Mouse (Mus musculus): Measurements from ENCODE around the gene Fip1l1. TPM values are rescaled to one million over a fixed set of nuclear protein-coding genes. Genes with fewer than 3 reads are reported as not detected.

Gene Fip1l1
- 18.1 and 18.7 TPM in 2 replicates for polyA plus RNA-seq (2012; rRNA removed)

- H3K4me1 ChIP-seq (ENCODE audit: control insufficient read depth, insufficient read depth, low read length): peaks cover 8% of the 10 kb centered on the region
- H3K36me3 ChIP-seq (ENCODE audit: control insufficient read depth, insufficient read depth, low read length): no peaks in the 10 kb centered on the region
- H3K27ac ChIP-seq (ENCODE audit: control insufficient read depth, insufficient read depth, low read depth, low read length): peak within 1 kb of the TSS; percentile 92
- peak; percentile 94 for TF ChIP-seq POLR2A (IDR thresholded peaks at IDR 0.05; ENCODE audit: control insufficient read depth, low read depth, low read length)
- no peak for TF ChIP-seq CTCF (IDR thresholded peaks at IDR 0.05; ENCODE audit: control insufficient read depth, insufficient read depth, insufficient replicate concordance, low read depth, low read length)
- peak within 1 kb of the TSS; percentile 95 for H3K4me3 ChIP-seq (ENCODE audit: control insufficient read depth, low read depth, low read length)
- no peaks in the 10 kb centered on the region for H3K27me3 ChIP-seq (ENCODE audit: control insufficient read depth, insufficient read depth, low read length)
These were observed at the start of gene Fip1l1 for GRCm38 (mm10) chr5:74535240-74536021. TSS of gene Fip1l1 (plus strand) at chr5:74535449.

- no peak for TF ChIP-seq POLR2A (IDR thresholded peaks at IDR 0.05; ENCODE audit: control insufficient read depth, low read depth, low read length)
- TF ChIP-seq CTCF (IDR thresholded peaks at IDR 0.05; ENCODE audit: control insufficient read depth, insufficient read depth, insufficient replicate concordance, low read depth, low read length): no peak
- Histone ChIP-seq H3K4me1 (ENCODE audit: control insufficient read depth, insufficient read depth, low read length) (no peaks in the 10 kb centered on the region), H3K4me3 (ENCODE audit: control insufficient read depth, low read depth, low read length) (no peak overlapping the region), H3K36me3 (ENCODE audit: control insufficient read depth, insufficient read depth, low read length) (no peaks in the 10 kb centered on the region), H3K27me3 (ENCODE audit: control insufficient read depth, insufficient read depth, low read length) (no peaks in the 10 kb centered on the region), H3K27ac (ENCODE audit: control insufficient read depth, insufficient read depth, low read depth, low read length) (no peak overlapping the region)
These were observed 42.5 kb upstream of the Fip1l1 start for GRCm38 (mm10) chr5:74492705-74493104.

- no peak for TF ChIP-seq CTCF (IDR thresholded peaks at IDR 0.05; ENCODE audit: control insufficient read depth, insufficient read depth, insufficient replicate concordance, low read depth, low read length)
- no peak for TF ChIP-seq POLR2A (IDR thresholded peaks at IDR 0.05; ENCODE audit: control insufficient read depth, low read depth, low read length)
- Histone ChIP-seq H3K4me3 (ENCODE audit: control insufficient read depth, low read depth, low read length) (no peak overlapping the region), H3K27me3 (ENCODE audit: control insufficient read depth, insufficient read depth, low read length) (no peaks in the 10 kb centered on the region), H3K4me1 (ENCODE audit: control insufficient read depth, insufficient read depth, low read length) (no peaks in the 10 kb centered on the region), H3K27ac (ENCODE audit: control insufficient read depth, insufficient read depth, low read depth, low read length) (no peak overlapping the region), H3K36me3 (ENCODE audit: control insufficient read depth, insufficient read depth, low read length) (no peaks in the 10 kb centered on the region)
These were observed 23.6 kb upstream of the Fip1l1 start for GRCm38 (mm10) chr5:74511686-74512085.

- Histone ChIP-seq H3K27ac (ENCODE audit: control insufficient read depth, insufficient read depth, low read depth, low read length) (no peak overlapping the region), H3K4me3 (ENCODE audit: control insufficient read depth, low read depth, low read length) (no peak overlapping the region), H3K4me1 (ENCODE audit: control insufficient read depth, insufficient read depth, low read length) (peaks cover 7% of the 10 kb centered on the region), H3K27me3 (ENCODE audit: control insufficient read depth, insufficient read depth, low read length) (no peaks in the 10 kb centered on the region), H3K36me3 (ENCODE audit: control insufficient read depth, insufficient read depth, low read length) (no peaks in the 10 kb centered on the region)
- no peak for TF ChIP-seq CTCF (IDR thresholded peaks at IDR 0.05; ENCODE audit: control insufficient read depth, insufficient read depth, insufficient replicate concordance, low read depth, low read length)
- TF ChIP-seq POLR2A (IDR thresholded peaks at IDR 0.05; ENCODE audit: control insufficient read depth, low read depth, low read length): no peak
These were observed 8.2 kb upstream of the Fip1l1 start for GRCm38 (mm10) chr5:74527025-74527424.

GRCm38 (mm10) chr5:74530785-74531184, 4.5 kb upstream of the Fip1l1 start:
- Histone ChIP-seq H3K4me3 (ENCODE audit: control insufficient read depth, low read depth, low read length) (peak overlapping the region; percentile 98), H3K27me3 (ENCODE audit: control insufficient read depth, insufficient read depth, low read length) (no peaks in the 10 kb centered on the region), H3K4me1 (ENCODE audit: control insufficient read depth, insufficient read depth, low read length) (peaks cover 8% of the 10 kb centered on the region), H3K27ac (ENCODE audit: control insufficient read depth, insufficient read depth, low read depth, low read length) (no peak overlapping the region; the same call in 1 of the 2 replicates), H3K36me3 (ENCODE audit: control insufficient read depth, insufficient read depth, low read length) (no peaks in the 10 kb centered on the region)
- 0 out of 2 replicates have a peak, but pooled peaks have one; percentile 1 for TF ChIP-seq CTCF (IDR thresholded peaks at IDR 0.05; ENCODE audit: control insufficient read depth, insufficient read depth, insufficient replicate concordance, low read depth, low read length)
- no peak for TF ChIP-seq POLR2A (IDR thresholded peaks at IDR 0.05; ENCODE audit: control insufficient read depth, low read depth, low read length)

GRCm38 (mm10) chr5:74531630-74532280, 3.5 kb upstream of the Fip1l1 start, which contains the start of gene Scfd2:
TSS of gene Scfd2 (minus strand) at chr5:74531759.
- peaks cover 8% of the 10 kb centered on the region for H3K4me1 ChIP-seq (ENCODE audit: control insufficient read depth, insufficient read depth, low read length)
- H3K27ac ChIP-seq (ENCODE audit: control insufficient read depth, insufficient read depth, low read depth, low read length): peak within 1 kb of the TSS; percentile 63
- no peaks in the 10 kb centered on the region for H3K36me3 ChIP-seq (ENCODE audit: control insufficient read depth, insufficient read depth, low read length)
- H3K4me3 ChIP-seq (ENCODE audit: control insufficient read depth, low read depth, low read length): peak within 1 kb of the TSS; percentile 98
- TF ChIP-seq CTCF (IDR thresholded peaks at IDR 0.05; ENCODE audit: control insufficient read depth, insufficient read depth, insufficient replicate concordance, low read depth, low read length) (no peak), POLR2A (IDR thresholded peaks at IDR 0.05; ENCODE audit: control insufficient read depth, low read depth, low read length) (peak; percentile 59; the same call in 1 of the 2 replicates)
- no peaks in the 10 kb centered on the region for H3K27me3 ChIP-seq (ENCODE audit: control insufficient read depth, insufficient read depth, low read length)
